Mouse (Mus musculus) limb, embryonic 14.5 days (tissue): ENCODE results near the gene Rab40c. TPM values are rescaled to one million over a fixed set of nuclear protein-coding genes. Genes with fewer than 3 reads are reported as not detected.
A peak's percentile ranks its signal among the peaks of the same experiment; 100 is the strongest.

Source experiments
- ATAC-seq: fragments of 200-750 bp; cut with Nextera tagmentation; 2 replicates; pipeline ENCODE4 v1.8.0; 2017; ENCODE audit warnings: low read depth, moderate number of reproducible peaks, moderate TSS enrichment; ENCODE audit not compliant: low FRiP score
- DNase-seq: peaks from one replicate; pipeline ENCODE4 v3.0.0-alpha.2; 2015; ENCODE audit warnings: low spot score
- H3K27ac ChIP-seq: fragments of 300-500 bp; sonication (generic); replicated peaks from 2 replicates; pipeline ENCODE4 v1.5.1; 2014; ENCODE audit warnings: low read depth, mild to moderate bottlenecking, low read length, moderate library complexity, mixed read lengths
- H3K27me3 ChIP-seq: fragments of 300-500 bp; sonication (generic); 2 replicates; pipeline ENCODE4 v1.6.1; 2014; ENCODE audit warnings: low read length, mixed read lengths; ENCODE audit not compliant: control insufficient read depth, insufficient read depth
- H3K36me3 ChIP-seq: fragments of 300-500 bp; sonication (generic); 2 replicates; pipeline ENCODE4 v1.6.1; 2014; ENCODE audit warnings: mild to moderate bottlenecking, low read length, moderate library complexity, mixed read lengths; ENCODE audit not compliant: control insufficient read depth, insufficient read depth
- H3K4me1 ChIP-seq: fragments of 300-500 bp; sonication (generic); 2 replicates; pipeline ENCODE4 v1.6.1; 2014; ENCODE audit warnings: antibody characterized with exemption, low read length, mixed read lengths; ENCODE audit not compliant: control insufficient read depth, insufficient read depth
- H3K4me2 ChIP-seq: fragments of 300-500 bp; sonication (generic); replicated peaks from 2 replicates; pipeline ENCODE4 v1.6.1; 2014; ENCODE audit warnings: low read depth, mild to moderate bottlenecking, low read length, moderate library complexity; ENCODE audit not compliant: severe bottlenecking
- H3K4me3 ChIP-seq: fragments of 300-500 bp; sonication (generic); replicated peaks from 2 replicates; pipeline ENCODE4 v1.5.1; 2014; ENCODE audit warnings: low read length
- H3K9ac ChIP-seq: fragments of 300-500 bp; sonication (generic); 2 replicates; pipeline ENCODE4 v1.6.1; 2014; ENCODE audit warnings: mild to moderate bottlenecking, low read depth, low read length, moderate library complexity; ENCODE audit not compliant: severe bottlenecking
- H3K9me3 ChIP-seq: fragments of 300-500 bp; sonication (generic); 2 replicates; pipeline ENCODE4 v1.6.1; 2016; ENCODE audit warnings: low read length; ENCODE audit not compliant: control insufficient read depth
- POLR2A ChIP-seq: fragments of 200-500 bp; IDR thresholded peaks from 2 replicates; pipeline ENCODE4 v1.8.0; 2012; ENCODE audit warnings: inconsistent platforms, mild to moderate bottlenecking, moderate library complexity, borderline replicate concordance; ENCODE audit not compliant: insufficient read depth, insufficient read length; ENCODE audit errors: extremely low read depth
- WGBS: fragments of 180-500 bp; shearing (Covaris S2); extraction: QIAGEN DNeasy Blood & Tissue Kit; methylation state at CpG from one replicate; pipeline ENCODE4 v1.1.7; 2014; 5-methylcytosine and 5-hydroxymethylcytosine counted together
- polyA plus RNA-seq, 2 experiments: library from polyadenylated mRNA; depleted of rRNA in 1 of 2; stranded (reverse) in 1 of 2; unstranded in 1 of 2; fragments of >200 nt; fragmentation: Nextera tagmentation in 1 of 2; extraction: Ambion mirVana in 1 of 2; gene quantifications; 2 replicates each; pipeline versions ENCODE4 v1.2.1 to v1.2.3; 2012 to 2014

Gene Rab40c
- polyA plus RNA-seq, 2 experiments, result 20.8 to 53.3 TPM

DNA sequence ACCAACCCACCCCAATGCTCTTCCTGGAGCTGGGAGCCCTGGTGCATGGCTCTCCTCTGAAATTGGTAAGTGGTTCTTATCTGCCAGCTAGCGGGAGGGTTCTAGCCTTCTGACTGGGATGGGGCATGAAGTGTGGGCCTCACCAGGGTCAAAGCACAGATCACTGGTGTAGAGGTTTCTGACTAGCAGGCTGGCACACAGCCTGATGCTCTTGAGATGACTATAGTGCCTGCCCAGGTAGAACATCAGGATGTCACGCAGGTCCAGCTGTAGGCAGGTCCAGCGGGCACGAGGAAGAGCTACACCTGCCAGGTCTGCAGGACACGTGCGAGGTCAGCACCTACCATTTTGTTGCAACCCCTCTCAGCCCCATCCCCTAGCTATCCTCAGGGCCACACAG is 59.3 kb downstream of the Rab40c start:
- Histone ChIP-seq H3K4me3 (peak overlapping the region; percentile 63; the same call in 1 of the 2 replicates), H3K27ac (no peak overlapping the region), H3K4me1 (peaks cover 13% of the 10 kb centered on the region), H3K27me3 (no peaks in the 10 kb centered on the region), H3K36me3 (peaks cover 8% of the 10 kb centered on the region; the same call in 1 of the 2 replicates), H3K9ac (0 out of 2 replicates have a peak overlapping the region, but pooled peaks have one; percentile 2), H3K4me2 (peak overlapping the region; percentile 88), H3K9me3 (no peaks in the 10 kb centered on the region)
- WGBS, result 91% methylated on average over 6 of the region's 6 CpGs
- ATAC-seq (no peak), DNase-seq (no peak)
- TF ChIP-seq POLR2A, result no peak

DNA sequence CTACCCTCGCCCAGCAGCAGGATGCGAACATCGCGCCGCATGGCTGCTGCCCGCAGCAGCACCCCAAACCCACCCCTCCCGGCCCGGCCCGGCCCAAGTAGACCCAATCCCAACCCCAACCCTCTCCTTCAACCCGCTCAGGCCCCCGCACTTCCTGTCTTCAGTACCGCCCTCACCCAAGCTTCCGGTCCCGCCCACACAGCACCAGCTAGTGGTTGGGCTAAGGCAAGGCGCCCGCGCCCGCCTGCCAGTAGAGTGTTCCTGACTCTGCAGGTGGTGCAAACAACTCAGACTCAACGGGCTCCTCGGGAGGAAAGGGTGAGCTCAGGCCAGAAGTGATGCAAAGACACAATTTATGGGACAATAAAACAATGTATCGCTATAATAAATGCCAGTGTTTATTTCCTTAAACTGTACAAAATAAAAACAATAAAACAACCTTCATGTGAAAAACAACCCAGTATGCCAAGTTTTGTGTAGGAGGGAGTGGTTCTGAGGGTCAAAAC is 75.1 kb downstream of the Rab40c start, which contains the start of gene Rhot2:
Rhot2 (minus strand) TSS at position 456 of the 506 bp plus-strand sequence.
- ATAC-seq, result peak; percentile 94
- WGBS, result 1% methylated on average over 21 of the region's 21 CpGs
- Histone ChIP-seq H3K27ac (peak within 1 kb of the TSS; percentile 71), H3K27me3 (no peaks in the 10 kb centered on the region), H3K9me3 (no peaks in the 10 kb centered on the region), H3K4me2 (peak within 1 kb of the TSS; percentile 63), H3K36me3 (peaks cover 60% of the 10 kb centered on the region), H3K4me3 (peak within 1 kb of the TSS; percentile 90), H3K4me1 (peaks cover 10% of the 10 kb centered on the region; the same call in 1 of the 2 replicates), H3K9ac (peak within 1 kb of the TSS; percentile 82)
- peak; percentile 72; the same call in 1 of the 2 replicates for TF ChIP-seq POLR2A
- peak; percentile 96 for DNase-seq

DNA sequence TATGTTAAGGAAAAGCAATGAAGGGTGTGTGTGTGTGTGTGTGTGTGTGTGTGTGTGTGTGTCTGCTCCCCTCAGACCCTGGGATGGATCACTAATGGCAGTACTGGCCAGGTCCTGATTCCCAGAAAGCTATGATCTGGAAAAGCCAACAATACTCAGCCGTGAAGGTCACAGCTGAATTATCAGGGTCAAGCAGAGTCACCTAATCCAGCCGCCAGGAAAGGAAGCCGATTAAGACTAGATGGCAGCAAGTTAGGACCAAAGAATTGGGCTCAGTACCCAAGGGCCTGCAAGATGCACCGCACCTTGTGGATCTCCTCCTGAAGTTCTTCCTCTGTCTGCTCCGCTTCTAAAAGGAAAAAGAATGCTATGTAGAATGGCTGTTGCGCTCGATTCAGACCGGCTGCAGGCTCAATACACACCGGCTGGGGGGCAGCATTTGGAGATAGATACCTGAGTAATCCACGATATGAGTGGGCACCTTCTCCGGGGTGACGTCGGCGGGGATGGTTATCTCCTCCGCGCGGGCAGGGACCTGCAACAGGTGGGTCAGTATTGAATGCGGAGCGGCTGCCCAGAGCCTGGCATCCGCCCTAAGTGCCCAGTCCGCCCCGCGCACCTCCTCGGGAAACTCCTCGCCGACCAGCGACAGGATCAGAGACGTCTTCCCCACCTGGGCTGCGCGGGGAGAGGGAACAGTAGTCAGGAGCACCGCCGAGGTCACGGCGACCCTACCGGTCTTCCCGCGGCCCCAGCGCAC is 75.7 kb downstream of the Rab40c start:
- Histone ChIP-seq H3K4me1 (peaks cover 10% of the 10 kb centered on the region; the same call in 1 of the 2 replicates), H3K9me3 (no peaks in the 10 kb centered on the region), H3K4me2 (peak overlapping the region; percentile 63), H3K27ac (peak overlapping the region; percentile 71), H3K27me3 (no peaks in the 10 kb centered on the region), H3K36me3 (peaks cover 60% of the 10 kb centered on the region), H3K9ac (peak overlapping the region; percentile 82), H3K4me3 (peak overlapping the region; percentile 90)
- no peak for TF ChIP-seq POLR2A
- 4% methylated on average over 33 of the region's 38 CpGs for WGBS
- 0 out of 2 replicates have a peak, but pooled peaks have one; percentile 0 for ATAC-seq
- no peak for DNase-seq

DNA sequence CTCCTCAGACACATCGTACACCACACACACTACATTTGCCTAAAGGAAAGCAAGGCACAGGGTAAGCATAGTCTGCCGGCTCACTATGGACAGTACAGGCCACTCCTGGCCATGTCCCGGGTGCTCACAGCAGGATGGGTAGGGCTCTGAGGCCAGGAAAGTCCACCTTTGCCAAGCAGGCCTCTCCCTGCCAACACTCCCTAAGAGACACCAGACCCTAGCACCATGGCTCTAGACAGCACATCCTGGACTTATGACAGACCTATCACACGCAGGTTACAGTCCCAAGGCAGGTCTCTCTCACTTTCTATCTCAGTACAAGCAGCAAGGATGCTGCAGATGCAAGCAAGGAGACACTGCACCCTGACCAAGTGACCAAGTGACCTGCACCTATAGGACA is 76.4 kb downstream of the Rab40c start:
- TF ChIP-seq POLR2A, result no peak
- Histone ChIP-seq H3K36me3 (peaks cover 57% of the 10 kb centered on the region), H3K9ac (peak overlapping the region; percentile 82), H3K4me3 (peak overlapping the region; percentile 90), H3K4me1 (peaks cover 10% of the 10 kb centered on the region; the same call in 1 of the 2 replicates), H3K27me3 (no peaks in the 10 kb centered on the region), H3K27ac (no peak overlapping the region), H3K4me2 (peak overlapping the region; percentile 63), H3K9me3 (no peaks in the 10 kb centered on the region)
- DNase-seq (no peak), ATAC-seq (no peak)
- WGBS, result 93% methylated on average over 4 of the region's 4 CpGs

DNA sequence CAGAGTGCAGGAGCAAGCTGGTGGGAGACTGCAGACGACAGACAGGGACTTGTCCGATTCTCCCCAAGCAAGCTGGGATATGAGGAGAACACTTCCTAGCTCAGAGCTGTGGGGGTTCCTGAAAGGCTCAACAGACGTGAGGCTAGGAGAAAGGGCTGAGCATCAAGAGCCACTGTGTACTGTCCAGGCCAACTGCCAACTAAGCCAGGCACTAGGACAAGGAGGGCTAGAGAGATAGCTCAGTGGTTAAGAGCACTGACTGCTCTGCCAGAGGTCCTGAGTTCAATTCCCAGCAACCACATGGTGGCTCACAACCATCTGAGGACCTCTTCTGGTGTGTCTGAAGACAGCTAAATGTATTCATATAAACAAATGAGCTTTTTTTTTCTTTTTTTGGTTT is 77.0 kb downstream of the Rab40c start:
- no peak overlapping the region for H3K4me2 ChIP-seq
- no peak for DNase-seq

More for the DNA sequence above, 77.0 kb downstream of the Rab40c start:
- Histone ChIP-seq H3K36me3 (peaks cover 58% of the 10 kb centered on the region), H3K27ac (no peak overlapping the region), H3K4me3 (no peak overlapping the region), H3K9ac (no peak overlapping the region), H3K4me1 (peaks cover 10% of the 10 kb centered on the region; the same call in 1 of the 2 replicates), H3K27me3 (no peaks in the 10 kb centered on the region), H3K9me3 (no peaks in the 10 kb centered on the region)
- no peak for ATAC-seq
- TF ChIP-seq POLR2A, result no peak
- 85% methylated on average over 3 of the region's 3 CpGs for WGBS
